Mouse (Mus musculus): ENCODE data around the gene Eef1akmt1. TPM values are rescaled to one million over a fixed set of nuclear protein-coding genes. Genes with fewer than 3 reads are reported as not detected.

Eef1akmt1 gene
- polyA plus RNA-seq, 1 experiment from 2014 or later, result 100 TPM

DNA sequence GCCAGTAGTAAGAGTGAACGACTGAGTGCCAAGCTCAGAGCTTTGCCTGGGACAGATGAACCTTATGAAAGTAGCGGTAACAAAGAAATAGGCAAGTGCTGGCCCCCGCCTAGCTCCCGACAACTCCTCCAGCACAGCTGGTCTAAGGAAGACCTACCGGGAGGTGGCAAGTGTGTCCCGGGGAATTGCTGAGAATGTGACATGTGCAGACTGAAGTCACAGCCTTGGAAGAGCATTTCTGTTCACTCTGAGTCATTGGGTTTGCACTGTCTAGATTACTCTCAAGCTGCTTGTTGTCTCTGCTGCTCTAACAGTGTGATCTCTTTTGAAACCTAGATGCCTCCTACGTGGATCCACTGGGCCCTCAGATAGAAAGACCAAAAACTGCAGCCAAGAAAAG, 54.4 kb downstream of the Eef1akmt1 start:
- 88% methylated on average over 7 of the region's 7 CpGs for WGBS
- H3K4me2 ChIP-seq, result no peak overlapping the region
- H3K4me1 ChIP-seq (replicated peaks), result peaks cover 16% of the 10 kb centered on the region
- no peaks in the 10 kb centered on the region for H3K27me3 ChIP-seq
- no peak overlapping the region for H3K27ac ChIP-seq
- H3K9me3 ChIP-seq, result no peaks in the 10 kb centered on the region
- ATAC-seq (ENCODE audit: insufficient number of reproducible peaks, insufficient read depth, low FRiP score, low TSS enrichment, low read depth), result no peak
- 0 out of 2 replicates have a peak, but pooled peaks cover 8% of the 10 kb centered on the region for H3K36me3 ChIP-seq
- no peak overlapping the region for H3K4me3 ChIP-seq (replicated peaks)
- H3K9ac ChIP-seq (replicated peaks), result no peak overlapping the region

DNA sequence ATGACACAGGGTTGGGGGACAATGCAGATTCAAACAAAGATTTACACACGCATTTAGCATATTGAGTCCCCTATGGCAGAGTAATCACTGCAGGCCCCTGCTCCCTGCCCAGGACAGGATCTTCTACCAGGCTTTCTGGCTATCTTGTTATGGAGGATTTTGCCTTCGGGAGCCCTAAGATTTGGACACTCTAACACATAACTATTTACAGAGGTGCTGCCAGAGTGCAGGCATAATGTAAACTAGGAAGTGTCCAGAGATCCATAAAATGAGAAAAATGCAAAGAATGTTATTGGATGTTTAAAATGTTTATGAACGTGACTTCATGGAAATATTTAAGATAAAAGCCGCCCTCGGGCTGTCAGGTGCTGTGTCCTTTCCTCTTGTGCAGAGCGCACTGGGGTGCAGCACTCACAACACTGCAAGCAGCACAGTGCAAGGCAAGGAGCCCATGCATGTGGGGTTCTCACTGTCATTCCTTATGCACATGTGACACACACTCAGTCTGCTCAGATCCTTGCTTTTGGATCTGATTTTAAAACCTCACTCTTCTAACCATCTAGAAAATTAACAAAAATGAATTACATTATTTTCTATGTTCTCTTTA, 56.2 kb downstream of the Eef1akmt1 start:
- H3K4me1 ChIP-seq (replicated peaks), result peaks cover 16% of the 10 kb centered on the region
- H3K4me2 ChIP-seq, result peak overlapping the region; percentile 2; the same call in 1 of the 2 replicates
- H3K27me3 ChIP-seq, result no peaks in the 10 kb centered on the region
- H3K4me3 ChIP-seq (replicated peaks), result no peak overlapping the region
- ATAC-seq (ENCODE audit: insufficient number of reproducible peaks, insufficient read depth, low FRiP score, low TSS enrichment, low read depth), result no peak
- H3K36me3 ChIP-seq, result 0 out of 2 replicates have a peak, but pooled peaks cover 8% of the 10 kb centered on the region
- WGBS, result 69% methylated on average over 6 of the region's 6 CpGs
- no peaks in the 10 kb centered on the region for H3K9me3 ChIP-seq
- H3K27ac ChIP-seq, result no peak overlapping the region; the same call in 1 of the 2 replicates
- H3K9ac ChIP-seq (replicated peaks), result no peak overlapping the region

DNA sequence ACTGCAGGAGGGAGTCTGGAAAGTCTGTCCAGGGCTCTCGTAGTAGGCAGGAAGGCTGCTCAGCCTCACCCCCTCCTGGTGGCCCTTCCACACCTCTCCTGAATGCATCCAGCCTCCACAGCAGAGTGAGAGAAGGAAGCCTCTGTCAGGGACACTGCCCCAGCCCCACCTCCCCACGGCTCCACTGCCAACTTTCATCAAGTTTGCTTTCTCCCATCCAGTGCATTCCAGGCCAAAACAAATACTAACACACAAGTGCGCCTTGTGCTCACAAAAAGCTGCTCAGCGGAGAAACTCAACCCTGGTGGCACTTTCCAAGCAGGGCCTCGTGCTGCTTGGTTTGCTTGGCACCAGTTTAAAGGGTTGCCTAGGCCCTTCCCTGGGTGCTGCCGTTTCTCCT, 61.9 kb downstream of the Eef1akmt1 start:
- no peak overlapping the region; the same call in 1 of the 2 replicates for H3K9ac ChIP-seq (replicated peaks)
- H3K9me3 ChIP-seq, result no peaks in the 10 kb centered on the region
- H3K36me3 ChIP-seq, result no peaks in the 10 kb centered on the region
- ATAC-seq (ENCODE audit: insufficient number of reproducible peaks, insufficient read depth, low FRiP score, low TSS enrichment, low read depth), result peak; percentile 68
- peaks cover 6% of the 10 kb centered on the region; the same call in 1 of the 2 replicates for H3K4me1 ChIP-seq (replicated peaks)
- 66% methylated on average over 6 of the region's 6 CpGs for WGBS
- H3K27me3 ChIP-seq, result no peaks in the 10 kb centered on the region
- H3K4me3 ChIP-seq (replicated peaks), result no peak overlapping the region
- H3K27ac ChIP-seq, result 0 out of 2 replicates have a peak overlapping the region, but pooled peaks have one; percentile 35
- H3K4me2 ChIP-seq, result no peak overlapping the region

GRCm38 (mm10) chr14:57503729-57504128, 67.7 kb downstream of the Eef1akmt1 start:
- Histone ChIP-seq H3K9ac (replicated peaks) (no peak overlapping the region), H3K9me3 (no peaks in the 10 kb centered on the region), H3K27me3 (no peaks in the 10 kb centered on the region), H3K36me3 (peaks cover 3% of the 10 kb centered on the region; the same call in 1 of the 2 replicates), H3K4me3 (replicated peaks) (no peak overlapping the region), H3K4me2 (no peak overlapping the region), H3K4me1 (replicated peaks) (no peaks in the 10 kb centered on the region), H3K27ac (no peak overlapping the region)
- WGBS, result 86% methylated on average over 6 of the region's 6 CpGs
- ATAC-seq (ENCODE audit: insufficient number of reproducible peaks, insufficient read depth, low FRiP score, low TSS enrichment, low read depth), result no peak

Other genes with a start within 250 kb of the Eef1akmt1 start
- 16.7 and 18.2 TPM in 2 replicates for gene Cryl1, start 173.1 kb downstream of the Eef1akmt1 start, polyA plus RNA-seq (2016; fragmentation: Nextera tagmentation; extraction: Ambion mirVana)
- 16.8 and 17.0 TPM in 2 replicates for gene Ift88, start 147.6 kb downstream of the Eef1akmt1 start, polyA plus RNA-seq (2016; fragmentation: Nextera tagmentation; extraction: Ambion mirVana)
- 3.5 and 4.8 TPM in 2 replicates for gene Il17d, start 46.8 kb downstream of the Eef1akmt1 start, polyA plus RNA-seq (2016; fragmentation: Nextera tagmentation; extraction: Ambion mirVana)
- 30.7 and 33.6 TPM in 2 replicates for gene Xpo4, start 93.8 kb upstream of the Eef1akmt1 start, polyA plus RNA-seq (2016; fragmentation: Nextera tagmentation; extraction: Ambion mirVana)
- not detected in 2 replicates for gene Gm49361, start 174.5 kb upstream of the Eef1akmt1 start, polyA plus RNA-seq (2016; fragmentation: Nextera tagmentation; extraction: Ambion mirVana)
- 29.6 and 30.6 TPM in 2 replicates for gene Lats2, start 186.8 kb upstream of the Eef1akmt1 start, polyA plus RNA-seq (2016; fragmentation: Nextera tagmentation; extraction: Ambion mirVana)
- gene Sap18, start 226.6 kb upstream of the Eef1akmt1 start, polyA plus RNA-seq (2016; fragmentation: Nextera tagmentation; extraction: Ambion mirVana), result 26.0 and 27.8 TPM in 2 replicates

Measured in limb, embryonic 12.5 days (tissue).